Mouse (Mus musculus) testis, postnatal 14 days (tissue): ENCODE measurements around the gene Scd2.
A peak's percentile ranks its signal among the peaks of the same experiment; 100 is the strongest.
"Not testable (repeated sequence)": the region's sequence is repeated elsewhere in the genome, so short reads cannot be mapped to it uniquely, and the experiment has no call there.

Source experiments
- DNase-seq: peaks from one replicate; pipeline ENCODE4 v3.0.0; 2021; ENCODE audit warnings: low spot score

Scd2 gene

GRCm38 (mm10) chr19:44312007-44312360 is 18.5 kb downstream of the Scd2 start:
- DNase-seq = peak; percentile 88

- no peak for DNase-seq
Measured at GRCm38 (mm10) chr19:44313066-44313465, 19.6 kb downstream of the Scd2 start.

GRCm38 (mm10) chr19:44314327-44314759 is 20.9 kb downstream of the Scd2 start:
- peak; percentile 87 for DNase-seq

GRCm38 (mm10) chr19:44314871-44315414 is 21.5 kb downstream of the Scd2 start:
- DNase-seq = no peak

- no peak for DNase-seq
Measured at GRCm38 (mm10) chr19:44316752-44317315, 23.4 kb downstream of the Scd2 start.

GRCm38 (mm10) chr19:44317391-44317790 is 23.9 kb downstream of the Scd2 start:
- no peak for DNase-seq

GRCm38 (mm10) chr19:44318545-44318944 is 25.1 kb downstream of the Scd2 start:
- DNase-seq = no peak

GRCm38 (mm10) chr19:44320316-44320715 is 26.8 kb downstream of the Scd2 start:
- no peak for DNase-seq

- peak; percentile 59 for DNase-seq
Measured at GRCm38 (mm10) chr19:44321201-44321600, 27.7 kb downstream of the Scd2 start.

GRCm38 (mm10) chr19:44321631-44322030 is 28.2 kb downstream of the Scd2 start:
- no peak for DNase-seq

- no peak for DNase-seq
Measured at GRCm38 (mm10) chr19:44329566-44329965, 36.1 kb downstream of the Scd2 start.

- not testable (repeated sequence) for DNase-seq
Measured at GRCm38 (mm10) chr19:44331128-44331527, 37.7 kb downstream of the Scd2 start.

- DNase-seq = no peak
Measured at GRCm38 (mm10) chr19:44331911-44332310, 38.4 kb downstream of the Scd2 start.

GRCm38 (mm10) chr19:44332326-44332725 is 38.9 kb downstream of the Scd2 start:
- DNase-seq = no peak

GRCm38 (mm10) chr19:44332833-44333623 is 39.6 kb downstream of the Scd2 start, which contains the start of gene Scd4:
TSS of gene Scd4 (plus strand) at chr19:44333092.
- peak; percentile 58 for DNase-seq

- no peak for DNase-seq
Measured at GRCm38 (mm10) chr19:44333991-44334390, 40.5 kb downstream of the Scd2 start.

- DNase-seq = no peak
Measured at GRCm38 (mm10) chr19:44335876-44336662, 42.6 kb downstream of the Scd2 start.

GRCm38 (mm10) chr19:44349689-44350088 is 56.2 kb downstream of the Scd2 start:
- no peak for DNase-seq

GRCm38 (mm10) chr19:44351756-44352155 is 58.3 kb downstream of the Scd2 start:
- no peak for DNase-seq
